Mouse (Mus musculus): ENCODE results near the gene Cnn1. TPM values are rescaled to one million over a fixed set of nuclear protein-coding genes. Genes with fewer than 3 reads are reported as not detected.
A peak's percentile ranks its signal among the peaks of the same experiment; 100 is the strongest.

The Cnn1 gene
- polyA plus RNA-seq, 1 experiment from 2014 or later = 239 TPM

DNA sequence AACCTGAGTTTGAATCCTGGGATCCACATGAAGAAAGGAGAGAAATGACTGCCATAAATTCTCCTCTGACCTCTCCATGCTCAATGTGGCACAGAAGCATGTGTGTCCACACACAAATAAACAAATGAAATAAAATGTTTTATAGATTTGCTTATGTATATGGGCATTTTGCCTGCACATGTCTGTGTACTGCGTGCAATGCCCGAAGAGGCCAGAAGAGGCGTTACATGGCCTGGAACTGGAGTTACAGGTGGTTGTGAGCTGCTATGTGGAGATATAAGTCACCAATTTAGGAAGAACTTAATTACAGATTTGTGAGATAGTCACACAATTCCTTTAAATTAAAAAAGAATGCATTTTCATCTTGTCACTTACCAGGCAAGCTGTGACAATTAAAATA lies 54.8 kb downstream of the Cnn1 start:
- 81% methylated on average over 3 of the region's 3 CpGs for WGBS

DNA sequence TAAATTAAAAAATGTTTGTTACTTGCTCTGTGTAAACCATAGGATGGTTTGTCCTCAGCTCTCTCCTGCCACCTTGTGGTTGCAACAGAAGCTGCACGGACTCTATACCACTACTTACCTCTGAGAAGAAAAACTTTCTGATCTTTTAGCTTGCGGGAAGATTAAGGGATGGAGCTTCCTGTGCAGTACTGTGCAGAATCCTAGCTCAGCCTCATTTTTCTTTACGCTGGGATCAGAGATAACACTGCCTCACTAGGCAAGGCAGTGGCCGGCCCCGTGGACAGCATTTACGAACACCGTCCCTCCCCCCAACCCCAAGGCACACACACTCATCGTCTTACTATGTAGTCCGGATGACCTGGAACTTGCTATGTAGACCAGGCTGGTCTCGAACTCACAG lies 56.6 kb downstream of the Cnn1 start:
- H3K9ac ChIP-seq (ENCODE audit: low read length) = no peak overlapping the region
- ATAC-seq (ENCODE audit: insufficient number of reproducible peaks, insufficient read depth, low FRiP score, low read depth) = no peak; the same call in 1 of the 2 replicates
- peak overlapping the region; percentile 51 for H3K4me2 ChIP-seq (ENCODE audit: low read length)
- peaks cover 7 to 11% of the 10 kb centered on the region in 2 experiments; a peak in 3 of 4 replicates for H3K4me1 ChIP-seq (ENCODE audit: control insufficient read depth in 2 of 2, insufficient read depth in 2 of 2, low read length in 2 of 2)
- H3K4me3 ChIP-seq (ENCODE audit: control insufficient read depth in 1 of 2, insufficient read depth in 1 of 2, low read depth in 1 of 2, low read length in 2 of 2) = peak overlapping the region; percentile 8 to 32; a peak in 3 of 4 replicates
- H3K36me3 ChIP-seq (ENCODE audit: control insufficient read depth, insufficient read depth, low read length) = peaks cover 6% of the 10 kb centered on the region
- H3K9me3 ChIP-seq (ENCODE audit: control insufficient read depth, low read length) = no peaks in the 10 kb centered on the region
- 15% methylated on average over 10 of the region's 10 CpGs for WGBS
- H3K27ac ChIP-seq (replicated peaks in 1 of 2; ENCODE audit: control insufficient read depth in 1 of 2, insufficient read depth in 1 of 2, low read depth in 2 of 2, low read length in 2 of 2) = no peak overlapping the region; a peak in 1 of 4 replicates
- H3K27me3 ChIP-seq (ENCODE audit: control insufficient read depth, insufficient read depth, low read length) = 0 out of 2 replicates have a peak, but pooled peaks cover 3% of the 10 kb centered on the region

More for the DNA sequence above, 54.8 kb downstream of the Cnn1 start:
- H3K36me3 ChIP-seq (ENCODE audit: control insufficient read depth, insufficient read depth, low read length) = peaks cover 6% of the 10 kb centered on the region
- 0 out of 2 replicates have a peak, but pooled peaks cover 3% of the 10 kb centered on the region for H3K27me3 ChIP-seq (ENCODE audit: control insufficient read depth, insufficient read depth, low read length)
- ATAC-seq (ENCODE audit: insufficient number of reproducible peaks, insufficient read depth, low FRiP score, low read depth) = no peak
- no peak overlapping the region for H3K9ac ChIP-seq (ENCODE audit: low read length)
- H3K9me3 ChIP-seq (ENCODE audit: control insufficient read depth, low read length) = no peaks in the 10 kb centered on the region
- no peak overlapping the region for H3K4me3 ChIP-seq (ENCODE audit: control insufficient read depth in 1 of 2, insufficient read depth in 1 of 2, low read depth in 1 of 2, low read length in 2 of 2)
- no peak overlapping the region for H3K27ac ChIP-seq (replicated peaks in 1 of 2; ENCODE audit: control insufficient read depth in 1 of 2, insufficient read depth in 1 of 2, low read depth in 2 of 2, low read length in 2 of 2)
- no peak overlapping the region for H3K4me2 ChIP-seq (ENCODE audit: low read length)
- peaks cover 7 to 11% of the 10 kb centered on the region in 2 experiments; a peak in 3 of 4 replicates for H3K4me1 ChIP-seq (ENCODE audit: control insufficient read depth in 2 of 2, insufficient read depth in 2 of 2, low read length in 2 of 2)

DNA sequence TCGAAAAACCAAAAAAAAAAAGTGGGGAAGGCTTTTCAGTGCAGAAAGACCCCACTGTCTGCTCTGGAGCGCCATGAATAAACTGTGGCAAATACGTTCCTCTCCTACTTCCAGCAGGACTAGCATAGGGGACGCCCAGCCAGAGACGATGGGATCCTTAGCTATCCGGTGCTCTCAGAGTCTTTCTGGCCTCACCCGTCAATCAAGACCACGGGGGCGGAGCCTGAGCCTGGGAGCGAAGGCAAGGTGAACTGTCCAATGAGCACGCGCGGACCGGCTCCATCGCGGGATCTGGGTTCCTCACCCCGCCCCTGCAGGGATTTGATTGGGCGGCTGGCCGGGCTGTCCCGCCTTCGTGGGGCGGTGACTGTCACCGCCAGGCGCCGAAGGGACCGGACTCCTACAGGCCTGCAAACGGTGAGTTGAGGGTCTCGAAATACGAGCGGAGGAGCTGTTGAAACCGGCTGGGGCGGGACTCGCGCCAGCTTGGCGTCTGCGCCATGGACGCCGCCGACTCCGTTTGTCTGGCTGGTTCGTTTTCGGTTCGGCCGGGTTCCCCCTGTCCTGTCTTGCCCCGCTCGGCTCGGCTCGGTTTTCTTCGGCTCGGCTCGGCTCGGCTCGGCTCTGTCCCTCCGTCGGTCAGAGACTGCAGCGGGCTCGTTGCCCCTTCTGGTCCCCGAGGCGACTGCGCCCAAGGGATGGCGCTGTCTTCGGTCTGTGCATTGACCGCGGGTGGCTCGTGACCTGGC lies 57.7 kb downstream of the Cnn1 start, which contains the start of gene Pigyl:
Gene Pigyl, plus strand, starts transcription at position 350 of the 749 bp plus-strand sequence.
- Histone ChIP-seq H3K4me1 (ENCODE audit: control insufficient read depth in 2 of 2, insufficient read depth in 2 of 2, low read length in 2 of 2) (peaks cover 7 to 11% of the 10 kb centered on the region in 2 experiments; a peak in 3 of 4 replicates), H3K4me3 (ENCODE audit: control insufficient read depth in 1 of 2, insufficient read depth in 1 of 2, low read depth in 1 of 2, low read length in 2 of 2) (peak within 1 kb of the TSS; percentile 75 to 92), H3K27ac (replicated peaks in 1 of 2; ENCODE audit: control insufficient read depth in 1 of 2, insufficient read depth in 1 of 2, low read depth in 2 of 2, low read length in 2 of 2) (peak within 1 kb of the TSS; percentile 87 to 92), H3K4me2 (ENCODE audit: low read length) (peak within 1 kb of the TSS; percentile 76), H3K9ac (ENCODE audit: low read length) (peak within 1 kb of the TSS; percentile 87), H3K9me3 (ENCODE audit: control insufficient read depth, low read length) (no peaks in the 10 kb centered on the region), H3K27me3 (ENCODE audit: control insufficient read depth, insufficient read depth, low read length) (0 out of 2 replicates have a peak, but pooled peaks cover 3% of the 10 kb centered on the region), H3K36me3 (ENCODE audit: control insufficient read depth, insufficient read depth, low read length) (peaks cover 6% of the 10 kb centered on the region)
- ATAC-seq (ENCODE audit: insufficient number of reproducible peaks, insufficient read depth, low FRiP score, low read depth) = peak; percentile 98
- under 1% methylated on average over 65 of the region's 65 CpGs for WGBS

- Histone ChIP-seq H3K27me3 (ENCODE audit: control insufficient read depth, insufficient read depth, low read length) (0 out of 2 replicates have a peak, but pooled peaks cover 3% of the 10 kb centered on the region), H3K4me1 (ENCODE audit: control insufficient read depth in 2 of 2, insufficient read depth in 2 of 2, low read length in 2 of 2) (peaks cover 7 to 11% of the 10 kb centered on the region in 2 experiments; a peak in 3 of 4 replicates), H3K36me3 (ENCODE audit: control insufficient read depth, insufficient read depth, low read length) (peaks cover 6% of the 10 kb centered on the region), H3K27ac (replicated peaks in 1 of 2; ENCODE audit: control insufficient read depth in 1 of 2, insufficient read depth in 1 of 2, low read depth in 2 of 2, low read length in 2 of 2) (no peak overlapping the region), H3K9me3 (ENCODE audit: control insufficient read depth, low read length) (no peaks in the 10 kb centered on the region), H3K9ac (ENCODE audit: low read length) (peak overlapping the region; percentile 87), H3K4me3 (ENCODE audit: control insufficient read depth in 1 of 2, insufficient read depth in 1 of 2, low read depth in 1 of 2, low read length in 2 of 2) (peak overlapping the region; percentile 75 to 92), H3K4me2 (ENCODE audit: low read length) (peak overlapping the region; percentile 76)
- no peak for ATAC-seq (ENCODE audit: insufficient number of reproducible peaks, insufficient read depth, low FRiP score, low read depth)
- 49% methylated on average over 34 of the region's 34 CpGs for WGBS
These were observed 58.7 kb downstream of the Cnn1 start for GRCm38 (mm10) chr9:22157516-22158265.

Small RNA genes lying within 50 kb of the gene (microRNA-seq; reads per million reads assigned to microRNA genes)
- gene Mir7084 = not detected

Other genes with a start within 250 kb of the Cnn1 start
- gene Dock6, start 246.6 kb upstream of the Cnn1 start, polyA plus RNA-seq (2014; fragmentation: Nextera tagmentation; extraction: Ambion mirVana) = 42.4 and 44.5 TPM in 2 replicates
- 7.8 and 9.0 TPM in 2 replicates for gene Rab3d, start 181.0 kb upstream of the Cnn1 start, polyA plus RNA-seq (2014; fragmentation: Nextera tagmentation; extraction: Ambion mirVana)
- gene Ccdc159, start 171.7 kb upstream of the Cnn1 start, polyA plus RNA-seq (2014; fragmentation: Nextera tagmentation; extraction: Ambion mirVana) = 2.4 and 3.0 TPM in 2 replicates
- 48.1 and 58.8 TPM in 2 replicates for gene Tmem205, start 171.7 kb upstream of the Cnn1 start, polyA plus RNA-seq (2014; fragmentation: Nextera tagmentation; extraction: Ambion mirVana)
- gene Plppr2, start 162.2 kb upstream of the Cnn1 start, polyA plus RNA-seq (2014; fragmentation: Nextera tagmentation; extraction: Ambion mirVana) = 2.4 and 4.5 TPM in 2 replicates
- gene Swsap1, start 143.5 kb upstream of the Cnn1 start, polyA plus RNA-seq (2014; fragmentation: Nextera tagmentation; extraction: Ambion mirVana) = 8.3 and 9.8 TPM in 2 replicates
- gene Epor, start 135.7 kb upstream of the Cnn1 start, polyA plus RNA-seq (2014; fragmentation: Nextera tagmentation; extraction: Ambion mirVana) = 2.6 and 4.9 TPM in 2 replicates
- gene Rgl3, start 109.8 kb upstream of the Cnn1 start, polyA plus RNA-seq (2014; fragmentation: Nextera tagmentation; extraction: Ambion mirVana) = 0.66 and 0.97 TPM in 2 replicates
- 0.23 TPM in 1 of 2 replicates, not detected in the other for gene Ccdc151, start 96.6 kb upstream of the Cnn1 start, polyA plus RNA-seq (2014; fragmentation: Nextera tagmentation; extraction: Ambion mirVana)
- 56.3 and 56.6 TPM in 2 replicates for gene Prkcsh, start 96.4 kb upstream of the Cnn1 start, polyA plus RNA-seq (2014; fragmentation: Nextera tagmentation; extraction: Ambion mirVana)
- 0.19 and 0.65 TPM in 2 replicates for gene Elavl3, start 47.2 kb upstream of the Cnn1 start, polyA plus RNA-seq (2014; fragmentation: Nextera tagmentation; extraction: Ambion mirVana)
- not detected in 2 replicates for gene Gm49318, start 28.0 kb upstream of the Cnn1 start, polyA plus RNA-seq (2014; fragmentation: Nextera tagmentation; extraction: Ambion mirVana)
- 6.7 and 7.6 TPM in 2 replicates for gene Zfp653, start 27.8 kb upstream of the Cnn1 start, polyA plus RNA-seq (2014; fragmentation: Nextera tagmentation; extraction: Ambion mirVana)
- 50.5 and 58.1 TPM in 2 replicates for gene Ecsit, start 13.8 kb upstream of the Cnn1 start, polyA plus RNA-seq (2014; fragmentation: Nextera tagmentation; extraction: Ambion mirVana)
- gene Elof1, start 18.0 kb downstream of the Cnn1 start, polyA plus RNA-seq (2014; fragmentation: Nextera tagmentation; extraction: Ambion mirVana) = 117 and 129 TPM in 2 replicates
- gene Acp5, start 36.5 kb downstream of the Cnn1 start, polyA plus RNA-seq (2014; fragmentation: Nextera tagmentation; extraction: Ambion mirVana) = 3.6 and 4.9 TPM in 2 replicates
- 51.9 and 53.4 TPM in 2 replicates for gene Pigyl, start 57.6 kb downstream of the Cnn1 start, polyA plus RNA-seq (2014; fragmentation: Nextera tagmentation; extraction: Ambion mirVana)
- 0.28 and 0.58 TPM in 2 replicates for gene Zfp872, start 88.9 kb downstream of the Cnn1 start, polyA plus RNA-seq (2014; fragmentation: Nextera tagmentation; extraction: Ambion mirVana)
- 23.1 and 25.3 TPM in 2 replicates for gene Zfp809, start 126.5 kb downstream of the Cnn1 start, polyA plus RNA-seq (2014; fragmentation: Nextera tagmentation; extraction: Ambion mirVana)
- 4.0 and 4.9 TPM in 2 replicates for gene Zfp599, start 160.7 kb downstream of the Cnn1 start, polyA plus RNA-seq (2014; fragmentation: Nextera tagmentation; extraction: Ambion mirVana)
- gene Zfp810, start 208.4 kb downstream of the Cnn1 start, polyA plus RNA-seq (2014; fragmentation: Nextera tagmentation; extraction: Ambion mirVana) = 16.4 and 16.7 TPM in 2 replicates

Data from heart, embryonic 14.5 days (tissue).